Mouse (Mus musculus) heart, embryonic 12.5 days (tissue): ENCODE data around the gene Tmem87b. TPM values are rescaled to one million over a fixed set of nuclear protein-coding genes. Genes with fewer than 3 reads are reported as not detected.

Experiments
- ATAC-seq: fragments of 200-750 bp; cut with Nextera tagmentation; 2 replicates; pipeline ENCODE4 v1.8.0; 2017; ENCODE audit warnings: moderate TSS enrichment, moderate library complexity; ENCODE audit not compliant: insufficient number of reproducible peaks, low FRiP score
- H3K27ac ChIP-seq: fragments of 300-500 bp; sonication (generic); 2 replicates; pipeline ENCODE4 v1.5.1; 2016; ENCODE audit warnings: mild to moderate bottlenecking, moderate library complexity; ENCODE audit not compliant: poor library complexity, severe bottlenecking
- H3K27me3 ChIP-seq: fragments of 300-500 bp; sonication (generic); replicated peaks from 2 replicates; pipeline ENCODE4 v1.6.1; 2016; ENCODE audit warnings: mild to moderate bottlenecking, moderate library complexity
- H3K36me3 ChIP-seq: fragments of 300-500 bp; sonication (generic); 2 replicates; pipeline ENCODE4 v1.6.1; 2016; ENCODE audit warnings: mild to moderate bottlenecking, moderate library complexity
- H3K4me1 ChIP-seq: fragments of 300-500 bp; sonication (generic); replicated peaks from 2 replicates; pipeline ENCODE4 v1.6.1; 2016; ENCODE audit warnings: mild to moderate bottlenecking
- H3K4me2 ChIP-seq: fragments of 300-500 bp; sonication (generic); 2 replicates; pipeline ENCODE4 v1.6.1; 2016; ENCODE audit warnings: mild to moderate bottlenecking, moderate library complexity
- H3K4me3 ChIP-seq: fragments of 300-500 bp; sonication (generic); 2 replicates; pipeline ENCODE4 v1.5.1; 2016; ENCODE audit warnings: mild to moderate bottlenecking
- H3K9ac ChIP-seq: fragments of 300-500 bp; sonication (generic); 2 replicates; pipeline ENCODE4 v1.6.1; 2016; ENCODE audit warnings: mild to moderate bottlenecking, moderate library complexity
- H3K9me3 ChIP-seq: fragments of 300-500 bp; sonication (generic); replicated peaks from 2 replicates; pipeline ENCODE4 v1.6.1; 2016; ENCODE audit warnings: mild to moderate bottlenecking, moderate library complexity
- WGBS: fragments of 180-500 bp; shearing (Covaris S2); methylation state at CpG from one replicate; pipeline ENCODE4 v1.1.7; 2016; 5-methylcytosine and 5-hydroxymethylcytosine counted together
- polyA plus RNA-seq: library from polyadenylated mRNA; unstranded; fragments of >200 nt; fragmentation: Nextera tagmentation; extraction: Ambion mirVana; gene quantifications from 2 replicates; pipeline ENCODE4 v1.2.1, GENCODE M21; 2016

Tmem87b gene
- polyA plus RNA-seq, 1 experiment from 2014 or later = 29.7 TPM

- no peak overlapping the region for H3K9ac ChIP-seq
- no peak overlapping the region for H3K4me2 ChIP-seq
- no peaks in the 10 kb centered on the region for H3K9me3 ChIP-seq
- peaks cover 18% of the 10 kb centered on the region for H3K4me1 ChIP-seq
- ATAC-seq = no peak
- 82% methylated on average over 3 of the region's 3 CpGs for WGBS
- H3K27me3 ChIP-seq = no peaks in the 10 kb centered on the region
- H3K27ac ChIP-seq = no peak overlapping the region
- H3K4me3 ChIP-seq = no peak overlapping the region
- H3K36me3 ChIP-seq = peaks cover 23% of the 10 kb centered on the region
These were observed 30.1 kb upstream of the Tmem87b start for GRCm38 (mm10) chr2:128787805-128788204.

DNA sequence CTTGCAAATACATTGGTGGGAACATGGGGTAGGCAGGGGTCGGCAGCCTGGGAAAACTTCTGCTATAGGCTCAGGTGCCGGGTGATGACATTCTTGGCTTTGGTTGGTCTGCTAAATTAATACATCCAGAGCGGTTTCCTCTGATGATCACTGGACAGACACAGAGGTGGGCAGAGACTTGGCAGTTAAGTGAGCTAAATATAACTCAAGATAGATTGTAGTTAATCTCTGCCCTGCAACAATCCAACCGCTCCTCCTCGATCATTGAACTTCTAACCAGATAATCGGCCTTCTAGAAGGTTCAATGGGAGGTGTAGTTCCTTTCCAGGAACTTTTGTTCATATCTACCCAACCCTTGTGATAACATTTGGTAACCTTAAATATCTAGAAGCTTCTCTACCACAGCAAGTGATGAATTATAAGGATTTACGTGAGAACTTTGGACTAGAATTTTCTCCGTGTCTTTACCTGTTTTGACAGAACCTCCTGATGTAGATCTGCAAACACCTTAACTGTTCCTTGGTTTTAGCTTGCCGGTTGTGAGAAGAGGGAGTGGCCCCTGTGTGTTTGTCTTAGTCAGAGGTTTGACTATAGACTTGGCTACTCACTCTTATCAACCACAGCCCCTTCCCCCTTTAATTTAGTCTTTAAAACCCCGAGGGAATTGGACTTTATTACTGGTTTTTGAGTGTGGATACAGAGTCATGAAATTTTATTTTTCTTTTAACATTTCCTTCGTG is 26.9 kb upstream of the Tmem87b start:
- Histone ChIP-seq H3K36me3 (peaks cover 29% of the 10 kb centered on the region), H3K27me3 (no peaks in the 10 kb centered on the region), H3K27ac (no peak overlapping the region), H3K4me2 (no peak overlapping the region), H3K9me3 (no peaks in the 10 kb centered on the region), H3K4me3 (no peak overlapping the region), H3K9ac (no peak overlapping the region), H3K4me1 (peaks cover 18% of the 10 kb centered on the region)
- ATAC-seq = no peak
- 59% methylated on average over 11 of the region's 11 CpGs for WGBS

- H3K36me3 ChIP-seq = peaks cover 42% of the 10 kb centered on the region
- H3K9ac ChIP-seq = no peak overlapping the region
- WGBS = 84% methylated on average over 6 of the region's 6 CpGs
- no peak overlapping the region for H3K27ac ChIP-seq
- no peak overlapping the region for H3K4me3 ChIP-seq
- ATAC-seq = no peak
- H3K4me2 ChIP-seq = no peak overlapping the region
- no peaks in the 10 kb centered on the region for H3K27me3 ChIP-seq
- peaks cover 14% of the 10 kb centered on the region for H3K4me1 ChIP-seq
- H3K9me3 ChIP-seq = no peaks in the 10 kb centered on the region
These were observed 24.0 kb upstream of the Tmem87b start for GRCm38 (mm10) chr2:128793958-128794357.

DNA sequence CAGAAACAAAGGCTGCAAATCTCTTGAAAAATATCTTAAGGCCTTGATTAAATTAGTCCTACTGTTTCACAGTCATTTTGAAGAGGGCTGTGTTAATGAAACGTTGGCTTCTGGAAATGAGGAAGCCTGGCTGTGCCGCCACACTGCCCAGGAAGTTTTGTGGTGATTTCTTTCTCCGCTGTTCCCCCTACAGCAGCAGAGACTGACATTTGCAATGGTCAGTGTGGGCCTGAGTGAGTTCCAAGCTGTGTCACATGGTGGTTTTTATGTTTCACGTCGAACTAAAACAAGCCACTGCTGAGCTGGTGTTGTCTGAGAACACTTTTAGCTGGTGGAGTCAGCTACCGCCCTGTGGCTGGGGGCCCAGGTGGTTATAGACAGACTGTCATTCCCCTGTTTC is 21.5 kb upstream of the Tmem87b start:
- Histone ChIP-seq H3K4me3 (no peak overlapping the region), H3K27me3 (no peaks in the 10 kb centered on the region), H3K4me1 (no peaks in the 10 kb centered on the region), H3K36me3 (peaks cover 60% of the 10 kb centered on the region), H3K27ac (no peak overlapping the region), H3K4me2 (no peak overlapping the region), H3K9ac (no peak overlapping the region), H3K9me3 (peaks cover 3% of the 10 kb centered on the region; the same call in 1 of the 2 replicates)
- ATAC-seq = no peak
- 72% methylated on average over 6 of the region's 6 CpGs for WGBS

DNA sequence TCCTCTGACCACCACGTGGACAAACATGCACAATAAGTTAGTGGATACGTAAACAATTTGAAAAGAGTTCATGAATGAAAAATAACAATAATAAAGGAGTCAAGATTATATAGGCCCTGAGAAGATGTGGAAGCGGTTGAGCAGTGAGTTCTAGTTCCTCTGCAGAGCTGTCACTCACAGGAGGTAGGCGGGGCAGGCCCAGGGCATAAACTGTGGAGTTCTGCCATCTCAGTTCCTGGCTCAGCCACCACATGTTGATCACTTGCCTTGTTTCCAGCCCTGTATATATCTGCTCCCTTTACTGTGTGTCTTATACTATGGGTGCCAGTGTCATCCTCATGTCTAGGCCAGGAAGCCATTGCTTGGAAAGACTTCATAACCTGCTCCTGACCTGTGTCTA is 14.5 kb upstream of the Tmem87b start:
- H3K4me2 ChIP-seq = no peak overlapping the region
- H3K4me3 ChIP-seq = no peak overlapping the region
- no peaks in the 10 kb centered on the region for H3K4me1 ChIP-seq
- H3K9ac ChIP-seq = no peak overlapping the region
- WGBS = 88% methylated on average over 4 of the region's 4 CpGs
- ATAC-seq = no peak
- no peak overlapping the region for H3K27ac ChIP-seq
- peaks cover 3% of the 10 kb centered on the region; the same call in 1 of the 2 replicates for H3K9me3 ChIP-seq
- peaks cover 37% of the 10 kb centered on the region for H3K36me3 ChIP-seq
- no peaks in the 10 kb centered on the region for H3K27me3 ChIP-seq

- Histone ChIP-seq H3K4me2 (no peak overlapping the region), H3K4me3 (no peak overlapping the region), H3K27me3 (no peaks in the 10 kb centered on the region), H3K27ac (no peak overlapping the region), H3K9ac (no peak overlapping the region), H3K36me3 (peaks cover 27% of the 10 kb centered on the region), H3K4me1 (no peaks in the 10 kb centered on the region), H3K9me3 (no peaks in the 10 kb centered on the region)
- WGBS = 70% methylated on average over 4 of the region's 4 CpGs
- ATAC-seq = no peak
These were observed 12.6 kb upstream of the Tmem87b start for GRCm38 (mm10) chr2:128805341-128805740.

DNA sequence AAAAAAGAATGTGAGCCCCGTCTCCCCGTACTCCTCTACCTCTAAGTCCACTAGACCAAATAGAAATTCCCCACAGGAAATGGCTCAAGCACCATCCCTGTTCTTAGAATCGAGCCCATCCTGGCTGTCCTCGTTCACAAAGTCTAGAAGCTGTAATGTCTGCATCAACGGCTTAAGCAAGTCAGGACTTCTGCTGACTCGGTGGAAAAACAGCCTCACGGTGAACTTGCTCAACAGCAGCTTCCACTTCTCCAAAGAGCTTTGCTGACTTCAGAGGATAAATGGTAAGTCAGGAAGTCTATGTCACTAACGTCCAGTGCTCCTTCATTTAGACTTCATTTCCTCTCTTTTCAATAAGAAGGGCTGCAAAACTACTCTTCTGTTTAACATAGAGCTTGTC is 11.4 kb upstream of the Tmem87b start:
- WGBS = 47% methylated on average over 8 of the region's 8 CpGs
- H3K27ac ChIP-seq = no peak overlapping the region
- H3K36me3 ChIP-seq = peaks cover 16% of the 10 kb centered on the region
- H3K27me3 ChIP-seq = no peaks in the 10 kb centered on the region
- no peaks in the 10 kb centered on the region for H3K4me1 ChIP-seq
- no peak overlapping the region for H3K4me2 ChIP-seq
- no peaks in the 10 kb centered on the region for H3K9me3 ChIP-seq
- no peak overlapping the region for H3K9ac ChIP-seq
- no peak for ATAC-seq
- H3K4me3 ChIP-seq = no peak overlapping the region

- no peak overlapping the region for H3K27ac ChIP-seq
- H3K4me2 ChIP-seq = no peak overlapping the region
- H3K36me3 ChIP-seq = no peaks in the 10 kb centered on the region
- no peaks in the 10 kb centered on the region for H3K9me3 ChIP-seq
- H3K9ac ChIP-seq = no peak overlapping the region
- H3K4me3 ChIP-seq = no peak overlapping the region
- H3K4me1 ChIP-seq = peaks cover 6% of the 10 kb centered on the region
- 49% methylated on average over 2 of the region's 2 CpGs for WGBS
- no peaks in the 10 kb centered on the region for H3K27me3 ChIP-seq
- ATAC-seq = no peak
These were observed 5.2 kb upstream of the Tmem87b start for GRCm38 (mm10) chr2:128812761-128813160.

DNA sequence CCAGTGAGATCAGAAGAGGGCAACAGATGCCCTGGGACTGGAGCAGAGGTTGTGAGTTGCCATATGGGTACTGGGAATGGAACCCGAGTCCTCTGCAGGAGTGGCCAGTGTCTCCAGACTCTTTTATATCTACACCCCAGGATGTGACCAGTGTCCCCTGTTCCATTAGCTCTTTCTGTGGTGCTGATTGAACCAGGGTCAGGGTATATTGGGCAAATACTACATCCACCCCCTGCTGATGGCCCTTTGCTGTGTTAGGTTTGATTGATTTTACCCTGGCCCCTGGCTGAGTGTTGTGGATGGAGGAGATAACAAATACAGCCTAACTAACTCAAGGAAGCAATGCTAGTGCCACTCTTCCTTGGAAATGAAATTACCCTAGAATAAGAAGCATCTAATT is 1.6 kb upstream of the Tmem87b start:
- 79% methylated on average over 1 of the region's 1 CpGs for WGBS
- Histone ChIP-seq H3K36me3 (no peaks in the 10 kb centered on the region), H3K27ac (no peak overlapping the region), H3K9me3 (no peaks in the 10 kb centered on the region), H3K4me3 (no peak overlapping the region), H3K4me2 (no peak overlapping the region), H3K9ac (no peak overlapping the region), H3K4me1 (peaks cover 17% of the 10 kb centered on the region), H3K27me3 (no peaks in the 10 kb centered on the region)
- ATAC-seq = no peak

DNA sequence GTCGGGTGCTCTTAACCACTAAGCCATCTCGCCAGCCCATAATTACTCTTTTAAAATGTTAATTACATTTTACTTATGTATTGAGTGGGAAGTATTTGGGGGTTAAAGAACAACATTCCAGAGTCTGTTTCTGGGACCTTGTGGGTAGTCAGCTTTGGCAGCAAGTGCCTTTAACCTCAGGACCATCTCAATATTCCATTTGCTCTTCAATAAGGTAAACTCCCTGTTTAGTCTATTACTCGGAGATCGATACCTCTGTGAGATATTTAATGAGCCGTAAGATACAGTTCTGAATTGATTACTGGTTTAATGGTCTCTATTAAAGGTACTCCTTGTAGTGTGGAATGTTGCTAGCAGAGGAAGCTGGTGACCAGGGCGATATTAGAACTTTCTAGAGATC is 1.0 kb upstream of the Tmem87b start:
- Histone ChIP-seq H3K4me2 (0 out of 2 replicates have a peak overlapping the region, but pooled peaks have one; percentile 14), H3K4me3 (no peak overlapping the region), H3K9ac (no peak overlapping the region), H3K9me3 (no peaks in the 10 kb centered on the region), H3K27me3 (no peaks in the 10 kb centered on the region), H3K4me1 (peaks cover 17% of the 10 kb centered on the region), H3K36me3 (no peaks in the 10 kb centered on the region), H3K27ac (0 out of 2 replicates have a peak overlapping the region, but pooled peaks have one; percentile 23)
- no peak for ATAC-seq
- 47% methylated on average over 6 of the region's 6 CpGs for WGBS

DNA sequence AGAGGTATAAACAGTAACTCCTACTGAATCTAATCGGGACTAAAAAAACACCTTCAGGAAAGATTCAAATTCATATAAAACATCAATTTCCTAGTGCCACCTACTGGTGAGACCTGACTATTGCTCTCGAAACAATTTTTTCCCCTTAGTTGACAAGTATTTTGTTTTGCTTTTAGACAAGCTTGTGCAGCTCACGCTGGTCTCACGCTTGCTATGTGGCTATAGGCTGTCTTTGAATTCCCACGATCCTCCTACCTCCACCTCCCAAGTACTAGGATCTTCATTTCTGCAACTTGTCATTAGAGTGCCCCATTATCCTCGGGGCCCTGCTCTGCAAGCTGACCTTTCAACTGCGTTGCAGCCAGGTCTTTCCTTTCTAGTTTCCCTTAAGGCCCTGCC is 532 bp upstream of the Tmem87b start:
- Histone ChIP-seq H3K36me3 (no peaks in the 10 kb centered on the region), H3K4me1 (peaks cover 17% of the 10 kb centered on the region), H3K9ac (0 out of 2 replicates have a peak overlapping the region, but pooled peaks have one; percentile 7), H3K27ac (peak overlapping the region; percentile 72), H3K4me2 (peak overlapping the region; percentile 79), H3K4me3 (peak overlapping the region; percentile 71), H3K27me3 (no peaks in the 10 kb centered on the region), H3K9me3 (no peaks in the 10 kb centered on the region)
- ATAC-seq = no peak
- WGBS = 0% methylated on average over 7 of the region's 7 CpGs
